ENCODE assay signal across 10 mouse cellular contexts in the genomic region with DNA sequence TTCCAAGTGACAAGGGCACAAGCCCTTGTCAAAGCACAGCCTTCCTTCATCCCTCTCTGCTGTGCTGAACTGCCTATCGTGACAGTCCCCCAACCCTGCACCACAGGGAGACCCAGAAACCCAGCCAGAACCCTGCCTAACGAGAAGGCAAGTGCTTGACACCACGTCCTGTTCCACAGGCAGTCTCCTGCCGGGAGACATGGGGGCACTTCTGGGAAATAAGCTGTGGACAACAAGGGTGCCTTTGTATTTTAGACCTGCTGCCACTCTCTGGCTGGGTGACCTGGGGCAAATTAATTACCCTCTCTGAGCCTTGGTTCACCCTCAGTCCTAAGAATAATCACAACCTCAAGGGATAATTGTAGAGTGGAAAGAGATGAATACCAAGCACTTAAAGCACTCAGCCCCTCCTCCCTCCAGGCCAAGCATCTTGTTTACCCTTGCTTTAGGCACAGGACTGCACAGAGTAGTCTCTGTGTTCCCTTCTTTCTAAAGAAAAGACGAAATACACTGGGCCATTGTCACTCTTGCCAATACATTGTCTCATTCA.
DNase-seq lines count a peak whose midpoint lies in the region; ATAC-seq and TF ChIP-seq lines count a peak whose summit lies in the region.
"Had no signal": no experiment of that assay in that cellular context is flagged by ENCODE, and none has a peak within 500 bp of the region (broad histone marks: within the 10 kb centered on the region; RNA-seq: fewer than 3 reads in every experiment).

No protein-coding gene starts in this region.

- DNase-seq in layer of hippocampus, adult 2 months (ENCODE audit: low spot score in 2 of 2), result peak; percentile 27 to 66
- no peak for DNase-seq in layer of hippocampus, postnatal 25 days (ENCODE audit: extremely low spot score in 1 of 2, low spot score in 1 of 2)
- peak; percentile 50 to 55 for DNase-seq in left cerebral cortex, adult 9 months (ENCODE audit: low spot score in 2 of 2)
- no peak for DNase-seq in adipocyte (ENCODE audit: low spot score)
- DNase-seq in heart, adult 2 months, result no peak
- DNase-seq: lung, embryonic 14.5 days had no signal

- no peak for TF ChIP-seq POLR2A in heart, adult 2 months (IDR thresholded peaks at IDR 0.05; ENCODE audit: insufficient read depth, low read depth, low read length)

- no peaks in the 10 kb centered on the region for H3K36me3 ChIP-seq in forebrain, embryonic 15.5 days
- H3K36me3 ChIP-seq in neural tube, embryonic 14.5 days (ENCODE audit: control insufficient read depth, insufficient read depth, low read length), result no peaks in the 10 kb centered on the region
- H3K36me3 ChIP-seq in heart, adult 2 months (ENCODE audit: control insufficient read depth, insufficient read depth, low read length), result no peaks in the 10 kb centered on the region

- peaks cover 40% of the 10 kb centered on the region for H3K4me1 ChIP-seq in forebrain, embryonic 15.5 days
- H3K4me1 ChIP-seq in neural tube, embryonic 14.5 days (ENCODE audit: control insufficient read depth, insufficient read depth, low read length), result 0 out of 2 replicates have a peak, but pooled peaks cover 4% of the 10 kb centered on the region
- peaks cover 2% of the 10 kb centered on the region; the same call in 1 of the 2 replicates for H3K4me1 ChIP-seq in heart, adult 2 months (ENCODE audit: control insufficient read depth, insufficient read depth, low read length)

- H3K4me2 ChIP-seq in forebrain, embryonic 15.5 days (replicated peaks), result no peak overlapping the region
- no peak overlapping the region for H3K4me2 ChIP-seq in neural tube, embryonic 14.5 days (ENCODE audit: low read depth, low read length)
- H3K4me2 ChIP-seq: lung, embryonic 14.5 days had no signal

- no peak for TF ChIP-seq EP300 in heart, adult 2 months (IDR thresholded peaks at IDR 0.05; ENCODE audit: insufficient read depth, low read depth, low read length)

- no peak overlapping the region for H3K4me3 ChIP-seq in layer of hippocampus, adult 2 months
- H3K4me3 ChIP-seq in forebrain, embryonic 15.5 days, result no peak overlapping the region
- H3K4me3 ChIP-seq in neural tube, embryonic 14.5 days (ENCODE audit: low read depth, low read length), result no peak overlapping the region
- H3K4me3 ChIP-seq in heart, adult 2 months, result no peak overlapping the region

- H3K27me3 ChIP-seq in forebrain, embryonic 15.5 days, result no peaks in the 10 kb centered on the region
- H3K27me3 ChIP-seq in neural tube, embryonic 14.5 days (ENCODE audit: control insufficient read depth, insufficient read depth, low read length), result no peaks in the 10 kb centered on the region
- H3K27me3 ChIP-seq in heart, adult 2 months (ENCODE audit: control insufficient read depth, insufficient read depth, low read length), result no peaks in the 10 kb centered on the region
- H3K27me3 ChIP-seq: Patski had no signal

- no peak for TF ChIP-seq CTCF in layer of hippocampus, adult 2 months (conservative IDR thresholded peaks at IDR 0.05)
- TF ChIP-seq CTCF in heart, adult 2 months (IDR thresholded peaks at IDR 0.05), result no peak

- H3K27ac ChIP-seq in layer of hippocampus, adult 2 months, result peak overlapping the region; percentile 75
- H3K27ac ChIP-seq in forebrain, embryonic 15.5 days (replicated peaks), result peak overlapping the region; percentile 49
- H3K27ac ChIP-seq in neural tube, embryonic 14.5 days (ENCODE audit: low read depth, low read length), result no peak overlapping the region
- H3K27ac ChIP-seq in heart, adult 2 months, result no peak overlapping the region

- no peak overlapping the region for H3K9ac ChIP-seq in forebrain, embryonic 15.5 days (replicated peaks)
- H3K9ac ChIP-seq in neural tube, embryonic 14.5 days (replicated peaks; ENCODE audit: low read depth, low read length), result no peak overlapping the region
- no peak overlapping the region for H3K9ac ChIP-seq in heart, adult 2 months (ENCODE audit: low read depth, low read length)
- H3K9ac ChIP-seq: lung, embryonic 14.5 days had no signal

- intact Hi-C loops in heart, adult 2 months (cut with DNase I), result loop anchor here (10.0 kb wide), 1 partner anchor 145 kb away; no protein-coding TSS in a partner anchor

- peak; percentile 83 for ATAC-seq in forebrain, embryonic 15.5 days (replicated peaks)
- peak; percentile 86 for ATAC-seq in neural tube, embryonic 14.5 days (ENCODE audit: low read depth)
- ATAC-seq in inflammation-experienced regulatory T-cells, adult 6 months, result no peak
- ATAC-seq: Patski had no signal

- 9% methylated on average over 5 of the region's 5 CpGs for WGBS in forebrain, embryonic 15.5 days
- 16% methylated on average over 5 of the region's 5 CpGs for WGBS in neural tube, embryonic 14.5 days
- whole genome bisulfite sequencing in heart, adult 2 months, result 68% methylated on average over 5 of the region's 5 CpGs

- H3K79me2 ChIP-seq in heart, adult 2 months (replicated peaks; ENCODE audit: control insufficient read depth, insufficient read depth, low read length), result no peaks in the 10 kb centered on the region

- no peaks in the 10 kb centered on the region for H3K9me3 ChIP-seq in forebrain, embryonic 15.5 days
- H3K9me3 ChIP-seq in neural tube, embryonic 14.5 days (ENCODE audit: control insufficient read depth, low read length), result no peaks in the 10 kb centered on the region

Comparison
In these comparisons a context has a peak if more than half of its experiments do, and no peak if none do; other contexts are left out.
1. DNase-seq: peak in layer of hippocampus, adult 2 months (2 of 2) and left cerebral cortex, adult 9 months (2 of 2); none in layer of hippocampus, postnatal 25 days (0 of 2), adipocyte (single experiment) and heart, adult 2 months (0 of 2).
2. H3K27ac ChIP-seq: peak in layer of hippocampus, adult 2 months (single experiment) and forebrain, embryonic 15.5 days (single experiment); none in neural tube, embryonic 14.5 days (single experiment) and heart, adult 2 months (single experiment).